Mouse (Mus musculus): ENCODE measurements around the gene Wnt7a.

DNA sequence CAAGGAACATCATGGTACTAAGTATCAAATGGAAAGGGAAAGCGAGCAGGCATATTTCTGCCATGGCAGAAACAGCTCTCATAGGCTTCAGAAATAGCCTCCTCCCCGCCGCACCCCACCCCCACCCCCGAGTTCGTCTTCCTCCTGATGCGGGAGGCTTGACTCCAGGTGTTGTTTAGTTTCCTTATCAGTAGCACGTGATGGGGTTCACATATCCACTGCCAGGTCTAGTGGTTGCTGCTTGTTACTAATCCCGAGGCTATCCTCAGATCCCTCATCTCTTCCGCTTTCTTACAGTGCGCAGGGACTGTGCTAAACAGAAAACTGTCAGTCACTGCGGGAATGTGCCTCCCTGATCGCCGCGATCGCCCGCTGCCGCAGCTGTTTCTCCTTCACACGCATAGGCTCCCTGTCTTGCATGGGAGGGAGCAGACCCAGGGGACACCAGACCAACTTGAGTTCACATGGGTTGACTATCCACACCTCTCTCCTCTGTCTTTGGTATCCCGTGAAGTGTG lies 30.0 kb upstream of the Wnt7a start:
- TF ChIP-seq BHLHE40 (IDR thresholded peaks at IDR 0.05; ENCODE audit: borderline replicate concordance, low read depth, low read length) (0 out of 2 replicates have a peak, but pooled peaks have one; percentile 79), ZKSCAN1 (IDR thresholded peaks at IDR 0.05; ENCODE audit: low read depth, low read length) (no peak), MYC (IDR thresholded peaks at IDR 0.05; ENCODE audit: low read depth, low read length) (no peak), CTCF (IDR thresholded peaks at IDR 0.05 in 2 of 3, conservative IDR thresholded peaks at IDR 0.05 in 1 of 3; ENCODE audit: control insufficient read depth in 1 of 3, insufficient read depth in 1 of 3, low read depth in 2 of 3, low read length in 3 of 3, poor library complexity in 1 of 3, severe bottlenecking in 1 of 3) (no peak), MAZ (IDR thresholded peaks at IDR 0.05; ENCODE audit: low read depth, low read length) (no peak), GATA1 (IDR thresholded peaks at IDR 0.05; ENCODE audit: low read depth, low read length) (peak; percentile 37), MAFK (IDR thresholded peaks at IDR 0.05; ENCODE audit: borderline replicate concordance, low read depth, low read length) (no peak), NELFE (IDR thresholded peaks at IDR 0.05; ENCODE audit: low read depth, low read length) (no peak), MAX (IDR thresholded peaks at IDR 0.05; ENCODE audit: low read length) (no peak), GABPA (IDR thresholded peaks at IDR 0.05; ENCODE audit: low read depth, low read length) (no peak)

All from MEL (cell line).